Mouse (Mus musculus): ENCODE measurements around the gene Oxt. TPM values are rescaled to one million over a fixed set of nuclear protein-coding genes. Genes with fewer than 3 reads are reported as not detected.

Oxt gene
- total and polyA plus RNA-seq, 2 experiments from 2014 or later: not detected

DNA sequence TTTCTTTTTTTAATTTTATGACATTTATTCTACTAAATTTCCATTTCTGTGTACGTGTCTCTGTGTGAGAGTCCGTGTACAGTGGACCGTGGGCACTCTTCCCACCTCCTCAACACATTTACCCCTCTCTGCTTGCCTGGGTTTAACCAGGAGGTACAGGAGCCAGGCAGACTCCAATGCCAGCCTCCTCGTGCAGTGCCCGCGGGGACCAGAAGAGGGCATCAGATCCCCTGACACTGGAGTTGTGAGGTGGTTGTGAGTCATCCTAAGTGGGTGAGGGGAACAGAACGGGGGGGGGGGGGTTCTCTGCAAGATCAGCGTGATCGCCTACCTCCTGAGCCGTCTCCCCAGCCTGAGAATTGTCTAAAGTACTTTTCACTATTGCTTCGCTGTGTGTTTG is 2.2 kb downstream of the Oxt start:
- peaks cover 9% of the 10 kb centered on the region; the same call in 1 of the 2 replicates for H3K4me1 ChIP-seq (ENCODE audit: control insufficient read depth, insufficient read depth)
- H3K4me2 ChIP-seq (ENCODE audit: low read depth, low read length): no peak overlapping the region
- peaks cover 76% of the 10 kb centered on the region for H3K27me3 ChIP-seq (ENCODE audit: control insufficient read depth, insufficient read depth, low read length)
- no peak overlapping the region for H3K27ac ChIP-seq (ENCODE audit: low read depth)
- H3K9ac ChIP-seq (replicated peaks; ENCODE audit: low read depth, low read length): no peak overlapping the region
- ATAC-seq (ENCODE audit: insufficient read depth, low read depth) (no peak), DNase-seq (ENCODE audit: low spot score) (no peak)
- 11% methylated on average over 11 of the region's 11 CpGs for WGBS
- H3K4me3 ChIP-seq (ENCODE audit: low read depth, low read length): no peak overlapping the region
- no peaks in the 10 kb centered on the region for H3K36me3 ChIP-seq (replicated peaks; ENCODE audit: control insufficient read depth, insufficient read depth, low read length)
- peak; percentile 48 for TF ChIP-seq CTCF (IDR thresholded peaks at IDR 0.05; ENCODE audit: low read depth)
- TF ChIP-seq EP300 (IDR thresholded peaks at IDR 0.05; ENCODE audit: low read depth): no peak
- H3K9me3 ChIP-seq (replicated peaks; ENCODE audit: control insufficient read depth, low read length): no peaks in the 10 kb centered on the region

DNA sequence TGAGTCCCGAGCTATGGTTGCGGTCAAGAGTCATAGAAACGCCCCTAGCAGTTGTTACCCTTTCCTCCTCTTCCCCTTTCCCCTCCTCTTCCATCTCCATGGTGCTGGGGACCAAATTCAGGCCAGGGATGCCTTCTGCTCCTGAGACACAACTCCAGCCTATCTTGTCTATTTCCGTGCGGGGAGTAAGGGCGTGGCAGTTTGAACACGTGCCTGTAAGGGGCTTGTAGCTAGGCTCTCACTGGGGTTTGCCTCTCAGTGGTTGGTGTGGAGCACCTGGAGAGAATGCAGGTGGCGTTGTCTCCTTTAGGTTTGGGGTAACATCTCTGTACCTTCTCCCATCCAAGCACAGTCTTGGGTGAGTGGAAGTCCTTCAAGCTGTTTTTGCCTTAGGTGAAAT is 3.8 kb downstream of the Oxt start:
- DNase-seq (ENCODE audit: low spot score) (no peak), ATAC-seq (ENCODE audit: insufficient read depth, low read depth) (no peak)
- peaks cover 76% of the 10 kb centered on the region for H3K27me3 ChIP-seq (ENCODE audit: control insufficient read depth, insufficient read depth, low read length)
- H3K4me3 ChIP-seq (ENCODE audit: low read depth, low read length): no peak overlapping the region; the same call in 1 of the 2 replicates
- H3K36me3 ChIP-seq (replicated peaks; ENCODE audit: control insufficient read depth, insufficient read depth, low read length): no peaks in the 10 kb centered on the region
- peaks cover 9% of the 10 kb centered on the region; the same call in 1 of the 2 replicates for H3K4me1 ChIP-seq (ENCODE audit: control insufficient read depth, insufficient read depth)
- WGBS: 14% methylated on average over 8 of the region's 8 CpGs
- H3K4me2 ChIP-seq (ENCODE audit: low read depth, low read length): no peak overlapping the region
- no peak overlapping the region for H3K9ac ChIP-seq (replicated peaks; ENCODE audit: low read depth, low read length)
- H3K9me3 ChIP-seq (replicated peaks; ENCODE audit: control insufficient read depth, low read length): no peaks in the 10 kb centered on the region
- TF ChIP-seq EP300 (IDR thresholded peaks at IDR 0.05; ENCODE audit: low read depth): no peak
- no peak for TF ChIP-seq CTCF (IDR thresholded peaks at IDR 0.05; ENCODE audit: low read depth)
- no peak overlapping the region for H3K27ac ChIP-seq (ENCODE audit: low read depth)

DNA sequence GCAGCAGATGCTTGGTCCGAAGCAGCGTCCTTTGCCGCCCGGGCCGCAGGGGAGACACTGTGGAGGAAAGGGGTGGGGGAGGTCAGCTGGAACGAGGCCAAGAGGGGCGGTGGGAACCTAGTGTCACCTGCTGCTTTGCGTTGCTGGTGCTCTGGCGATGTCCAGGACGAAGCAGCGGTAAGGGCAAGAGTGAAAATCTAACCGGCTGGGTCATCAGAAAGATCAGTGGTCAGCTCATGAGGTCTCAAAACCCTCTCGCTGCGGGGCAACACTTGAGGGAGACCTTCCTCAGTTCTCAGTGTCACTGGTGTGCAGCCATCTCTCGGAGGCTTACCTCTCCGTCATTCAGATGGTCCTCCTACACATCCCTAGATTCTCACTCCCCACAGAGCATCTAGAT is 5.2 kb downstream of the Oxt start:
- no peak overlapping the region for H3K9ac ChIP-seq (replicated peaks; ENCODE audit: low read depth, low read length)
- 7% methylated on average over 16 of the region's 16 CpGs for WGBS
- peaks cover 9% of the 10 kb centered on the region; the same call in 1 of the 2 replicates for H3K4me1 ChIP-seq (ENCODE audit: control insufficient read depth, insufficient read depth)
- H3K4me3 ChIP-seq (ENCODE audit: low read depth, low read length): peak overlapping the region; percentile 42
- H3K27ac ChIP-seq (ENCODE audit: low read depth): no peak overlapping the region
- H3K4me2 ChIP-seq (ENCODE audit: low read depth, low read length): peak overlapping the region; percentile 56
- no peaks in the 10 kb centered on the region for H3K9me3 ChIP-seq (replicated peaks; ENCODE audit: control insufficient read depth, low read length)
- H3K36me3 ChIP-seq (replicated peaks; ENCODE audit: control insufficient read depth, insufficient read depth, low read length): no peaks in the 10 kb centered on the region
- ATAC-seq (ENCODE audit: insufficient read depth, low read depth) (no peak), DNase-seq (ENCODE audit: low spot score) (no peak)
- H3K27me3 ChIP-seq (ENCODE audit: control insufficient read depth, insufficient read depth, low read length): peaks cover 63% of the 10 kb centered on the region
- TF ChIP-seq CTCF (IDR thresholded peaks at IDR 0.05; ENCODE audit: low read depth) (no peak), EP300 (IDR thresholded peaks at IDR 0.05; ENCODE audit: low read depth) (no peak)

DNA sequence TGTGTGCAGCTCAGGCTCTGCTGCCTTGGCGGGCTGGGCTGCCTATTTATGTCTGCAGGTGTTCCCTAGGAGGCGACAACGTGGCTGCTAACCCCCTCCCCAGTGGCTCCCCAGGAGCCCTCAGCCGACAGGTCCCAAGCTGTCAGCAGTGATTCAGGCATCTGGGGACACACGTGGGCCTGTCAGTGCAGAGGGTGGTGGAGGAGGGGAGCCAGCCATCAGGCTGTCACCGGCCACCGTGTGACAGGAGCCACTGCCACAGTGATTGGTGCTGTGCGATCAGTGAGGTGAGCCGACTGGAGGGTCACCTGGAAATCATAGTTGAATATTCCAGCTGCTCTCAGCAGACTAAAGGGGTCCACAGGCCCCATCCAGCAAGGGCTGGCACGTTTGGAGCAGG is 6.6 kb downstream of the Oxt start, which contains the start of gene Avp:
Avp (minus strand) TSS at position 3 of the 400 bp plus-strand sequence.
- no peak for TF ChIP-seq EP300 (IDR thresholded peaks at IDR 0.05; ENCODE audit: low read depth)
- TF ChIP-seq CTCF (IDR thresholded peaks at IDR 0.05; ENCODE audit: low read depth): no peak
- no peak within 1 kb of the TSS for H3K27ac ChIP-seq (ENCODE audit: low read depth)
- peaks cover 49% of the 10 kb centered on the region for H3K27me3 ChIP-seq (ENCODE audit: control insufficient read depth, insufficient read depth, low read length)
- DNase-seq (ENCODE audit: low spot score) (no peak), ATAC-seq (ENCODE audit: insufficient read depth, low read depth) (no peak)
- H3K4me2 ChIP-seq (ENCODE audit: low read depth, low read length): no peak within 1 kb of the TSS
- peaks cover 9% of the 10 kb centered on the region; the same call in 1 of the 2 replicates for H3K4me1 ChIP-seq (ENCODE audit: control insufficient read depth, insufficient read depth)
- no peak within 1 kb of the TSS for H3K9ac ChIP-seq (replicated peaks; ENCODE audit: low read depth, low read length)
- no peak within 1 kb of the TSS for H3K4me3 ChIP-seq (ENCODE audit: low read depth, low read length)
- H3K36me3 ChIP-seq (replicated peaks; ENCODE audit: control insufficient read depth, insufficient read depth, low read length): no peaks in the 10 kb centered on the region
- no peaks in the 10 kb centered on the region for H3K9me3 ChIP-seq (replicated peaks; ENCODE audit: control insufficient read depth, low read length)
- 37% methylated on average over 10 of the region's 10 CpGs for WGBS

DNA sequence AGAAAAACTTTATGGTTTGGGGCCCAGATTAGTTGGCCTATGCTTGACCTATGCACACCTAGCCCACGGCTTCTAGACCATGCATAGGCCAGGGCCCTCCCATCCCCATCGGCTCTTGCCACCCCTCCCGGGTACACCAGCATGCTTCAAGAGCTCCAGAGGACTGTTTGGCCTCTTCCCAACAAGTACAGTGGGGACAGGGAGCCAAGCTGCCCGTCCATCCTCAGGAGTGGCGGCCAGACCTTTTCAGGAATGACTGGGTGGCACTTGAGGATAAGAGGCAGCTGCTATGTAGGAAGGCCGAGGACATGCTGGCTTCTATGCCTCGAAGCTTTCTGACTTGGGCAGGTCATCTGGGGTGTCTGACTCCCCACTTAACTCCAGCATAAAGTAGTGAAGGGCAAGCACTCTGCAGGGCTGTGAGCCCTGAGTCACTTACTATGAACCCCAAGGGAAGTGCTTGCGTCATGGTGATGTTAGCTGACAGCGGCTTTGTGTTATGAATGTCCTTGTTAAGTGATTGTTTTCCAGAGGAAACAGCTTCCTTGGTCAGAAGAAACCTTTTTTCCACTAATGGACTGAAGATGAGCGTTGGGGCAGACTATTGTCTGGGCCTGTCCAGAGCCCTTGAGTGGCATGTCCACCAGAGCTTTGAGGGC is 8.1 kb downstream of the Oxt start:
- Histone ChIP-seq H3K27ac (ENCODE audit: low read depth) (no peak overlapping the region), H3K9ac (replicated peaks; ENCODE audit: low read depth, low read length) (no peak overlapping the region), H3K4me2 (ENCODE audit: low read depth, low read length) (no peak overlapping the region), H3K4me1 (ENCODE audit: control insufficient read depth, insufficient read depth) (peaks cover 9% of the 10 kb centered on the region; the same call in 1 of the 2 replicates), H3K27me3 (ENCODE audit: control insufficient read depth, insufficient read depth, low read length) (peaks cover 35% of the 10 kb centered on the region), H3K4me3 (ENCODE audit: low read depth, low read length) (no peak overlapping the region), H3K36me3 (replicated peaks; ENCODE audit: control insufficient read depth, insufficient read depth, low read length) (no peaks in the 10 kb centered on the region), H3K9me3 (replicated peaks; ENCODE audit: control insufficient read depth, low read length) (no peaks in the 10 kb centered on the region)
- 45% methylated on average over 10 of the region's 10 CpGs for WGBS
- DNase-seq (ENCODE audit: low spot score) (no peak), ATAC-seq (ENCODE audit: insufficient read depth, low read depth) (peak; percentile 17; the same call in 1 of the 2 replicates)
- TF ChIP-seq EP300 (IDR thresholded peaks at IDR 0.05; ENCODE audit: low read depth): no peak
- no peak for TF ChIP-seq CTCF (IDR thresholded peaks at IDR 0.05; ENCODE audit: low read depth)

All from heart, postnatal 0 days (tissue).